ENCODE assay signal across 8 mouse cellular contexts in genomic region chr13:37963354-37964007, GRCm38 (mm10). TPM values are rescaled to one million over a fixed set of nuclear protein-coding genes. Genes with fewer than 3 reads are reported as not detected.
DNase-seq lines count a peak whose midpoint lies in the region; ATAC-seq and TF ChIP-seq lines count a peak whose summit lies in the region.

No protein-coding gene starts in this region.

- peak overlapping the region; percentile 73 for H3K9ac ChIP-seq in heart, embryonic 11.5 days (ENCODE audit: low read depth, low read length)
- peak overlapping the region; percentile 40; the same call in 1 of the 2 replicates for H3K9ac ChIP-seq in kidney, embryonic 14.5 days (ENCODE audit: low read depth, low read length)
- no peak overlapping the region for H3K9ac ChIP-seq in midbrain, postnatal 0 days (replicated peaks; ENCODE audit: low read length, poor library complexity, severe bottlenecking)

- peak overlapping the region; percentile 54 for H3K4me3 ChIP-seq in bone marrow macrophage, adult 2 months (ENCODE audit: insufficient read depth, low read length)
- H3K4me3 ChIP-seq in embryonic fibroblast, embryonic 13.5 days (ENCODE audit: insufficient read depth, low read length): peak overlapping the region; percentile 21; the same call in 1 of the 2 replicates
- peak overlapping the region; percentile 44 for H3K4me3 ChIP-seq in heart, embryonic 11.5 days (ENCODE audit: low read depth, low read length)
- H3K4me3 ChIP-seq in kidney, embryonic 14.5 days (ENCODE audit: low read length): peak overlapping the region; percentile 38
- H3K4me3 ChIP-seq in midbrain, postnatal 0 days (ENCODE audit: low read depth, low read length): peak overlapping the region; percentile 15; the same call in 1 of the 2 replicates

- H3K27ac ChIP-seq in bone marrow macrophage, adult 2 months (ENCODE audit: insufficient read depth, low read depth, low read length): peak overlapping the region; percentile 52
- no peak overlapping the region for H3K27ac ChIP-seq in embryonic fibroblast, embryonic 13.5 days (ENCODE audit: insufficient read depth, low read length)
- no peak overlapping the region for H3K27ac ChIP-seq in heart, embryonic 11.5 days (ENCODE audit: low read depth, low read length)
- no peak overlapping the region for H3K27ac ChIP-seq in kidney, embryonic 14.5 days (ENCODE audit: low read depth, low read length)
- H3K27ac ChIP-seq in midbrain, postnatal 0 days (ENCODE audit: low read depth, low read length): no peak overlapping the region

- H3K36me3 ChIP-seq in heart, embryonic 11.5 days (ENCODE audit: control insufficient read depth, insufficient read depth, low read length): no peaks in the 10 kb centered on the region
- no peaks in the 10 kb centered on the region for H3K36me3 ChIP-seq in kidney, embryonic 14.5 days (ENCODE audit: control insufficient read depth, insufficient read depth, low read length)
- H3K36me3 ChIP-seq in midbrain, postnatal 0 days (ENCODE audit: insufficient read depth, low read length): no peaks in the 10 kb centered on the region

- TF ChIP-seq POLR2A in bone marrow macrophage, adult 2 months (IDR thresholded peaks at IDR 0.05; ENCODE audit: borderline replicate concordance, low read depth, low read length): no peak
- peak; percentile 48; the same call in 1 of the 2 replicates for TF ChIP-seq POLR2A in embryonic fibroblast, embryonic 13.5 days (IDR thresholded peaks at IDR 0.05; ENCODE audit: low read depth, low read length)

- H3K4me1 ChIP-seq in bone marrow macrophage, adult 2 months (ENCODE audit: control insufficient read depth, insufficient read depth, low read length): peaks cover 33% of the 10 kb centered on the region
- H3K4me1 ChIP-seq in embryonic fibroblast, embryonic 13.5 days (ENCODE audit: control insufficient read depth, insufficient read depth, low read length): peaks cover 5% of the 10 kb centered on the region; the same call in 1 of the 2 replicates
- peaks cover 24% of the 10 kb centered on the region for H3K4me1 ChIP-seq in heart, embryonic 11.5 days (ENCODE audit: control insufficient read depth, insufficient read depth, low read length)
- H3K4me1 ChIP-seq in kidney, embryonic 14.5 days (ENCODE audit: control insufficient read depth, insufficient read depth, low read length): peaks cover 42% of the 10 kb centered on the region
- H3K4me1 ChIP-seq in midbrain, postnatal 0 days (ENCODE audit: insufficient read depth, low read length): no peaks in the 10 kb centered on the region

- H3K4me2 ChIP-seq in heart, embryonic 11.5 days: peak overlapping the region; percentile 73
- peak overlapping the region; percentile 44 for H3K4me2 ChIP-seq in kidney, embryonic 14.5 days (replicated peaks; ENCODE audit: low read depth, low read length)
- peak overlapping the region; percentile 40 for H3K4me2 ChIP-seq in midbrain, postnatal 0 days (ENCODE audit: low read depth, low read length, poor library complexity, severe bottlenecking)

- no peaks in the 10 kb centered on the region for H3K9me3 ChIP-seq in heart, embryonic 11.5 days (replicated peaks; ENCODE audit: control insufficient read depth, low read length)
- peaks cover 6% of the 10 kb centered on the region; the same call in 1 of the 2 replicates for H3K9me3 ChIP-seq in kidney, embryonic 14.5 days (ENCODE audit: control insufficient read depth, low read length)
- no peaks in the 10 kb centered on the region for H3K9me3 ChIP-seq in midbrain, postnatal 0 days (ENCODE audit: low read length)

- TF ChIP-seq CTCF in bone marrow macrophage, adult 2 months (IDR thresholded peaks at IDR 0.05; ENCODE audit: low read depth, low read length): peak; percentile 66; the same call in 1 of the 2 replicates
- TF ChIP-seq CTCF in embryonic fibroblast, embryonic 13.5 days (IDR thresholded peaks at IDR 0.05; ENCODE audit: borderline replicate concordance, insufficient read depth, low read length): no peak
- TF ChIP-seq CTCF in midbrain, postnatal 0 days (IDR thresholded peaks at IDR 0.05): peak; percentile 81

- no peaks in the 10 kb centered on the region for H3K27me3 ChIP-seq in heart, embryonic 11.5 days (ENCODE audit: control insufficient read depth, insufficient read depth, low read length)
- H3K27me3 ChIP-seq in kidney, embryonic 14.5 days (ENCODE audit: control insufficient read depth, insufficient read depth, low read length): no peaks in the 10 kb centered on the region
- no peaks in the 10 kb centered on the region for H3K27me3 ChIP-seq in midbrain, postnatal 0 days (ENCODE audit: insufficient read depth, low read length)

- peak; percentile 73 for DNase-seq in CD4-positive helper T cell, adult 2 months (ENCODE audit: low read depth, low spot score)
- peak; percentile 86 for DNase-seq in liver
- DNase-seq in midbrain, postnatal 0 days (ENCODE audit: low spot score): peak; percentile 85
- DNase-seq in spleen, postnatal 14 days (ENCODE audit: low spot score in 2 of 2): peak; percentile 43 to 77

- WGBS in heart, embryonic 11.5 days (ENCODE audit: insufficient replicate concordance): 2% methylated on average over 12 of the region's 12 CpGs
- 1% methylated on average over 12 of the region's 12 CpGs for WGBS in kidney, embryonic 14.5 days
- 3% methylated on average over 12 of the region's 12 CpGs for WGBS in midbrain, postnatal 0 days

- ATAC-seq in heart, embryonic 11.5 days (replicated peaks; ENCODE audit: insufficient number of reproducible peaks, low FRiP score, low TSS enrichment): no peak
- ATAC-seq in kidney, embryonic 14.5 days (ENCODE audit: low FRiP score, low TSS enrichment): no peak
- ATAC-seq in midbrain, postnatal 0 days (ENCODE audit: low FRiP score): peak; percentile 19

RNA-seq across cellular contexts. Expression of gene Ssr1, which starts 30.5 kb away (rescaled TPM):
- 74.3 and 89.8 TPM in 2 replicates for polyA plus RNA-seq in bone marrow macrophage, adult 2 months (2012; ENCODE audit: insufficient read depth, insufficient read length, missing spikeins)
- polyA plus RNA-seq in embryonic fibroblast, embryonic 13.5 days (2011; ENCODE audit: insufficient read length, low read depth, missing spikeins): 280 and 311 TPM in 2 replicates
- polyA plus RNA-seq in heart, embryonic 11.5 days (2014; fragmentation: Nextera tagmentation; extraction: Ambion mirVana): 100 and 126 TPM in 2 replicates
- 76.7 and 133 TPM in 2 replicates for polyA plus RNA-seq in kidney, embryonic 14.5 days (2014; fragmentation: Nextera tagmentation; extraction: Ambion mirVana)
- 32.5 and 36.7 TPM in 2 replicates for total RNA-seq in midbrain, postnatal 0 days (2014; rRNA removed)
- 66.9 and 71.0 TPM in 2 replicates for polyA plus RNA-seq in midbrain, postnatal 0 days (2015; fragmentation: Nextera tagmentation; extraction: Ambion mirVana)
